Mouse (Mus musculus): ENCODE data around the gene Naif1. TPM values are rescaled to one million over a fixed set of nuclear protein-coding genes. Genes with fewer than 3 reads are reported as not detected.

Naif1 gene
- polyA plus RNA-seq, 1 experiment from 2014 or later, result 5.6 TPM

GRCm38 (mm10) chr2:32418430-32419151, 31.7 kb upstream of the Naif1 start:
- no peak overlapping the region for H3K9ac ChIP-seq
- no peak overlapping the region for H3K27ac ChIP-seq
- no peak overlapping the region for H3K4me2 ChIP-seq
- no peak overlapping the region for H3K4me3 ChIP-seq
- no peaks in the 10 kb centered on the region for H3K27me3 ChIP-seq
- H3K4me1 ChIP-seq, result peaks cover 19% of the 10 kb centered on the region
- no peak for ATAC-seq (ENCODE audit: insufficient number of reproducible peaks, low FRiP score, low TSS enrichment, low read depth)
- WGBS, result 79% methylated on average over 12 of the region's 12 CpGs
- no peaks in the 10 kb centered on the region for H3K9me3 ChIP-seq
- peaks cover 73% of the 10 kb centered on the region for H3K36me3 ChIP-seq

GRCm38 (mm10) chr2:32419359-32419758, 30.9 kb upstream of the Naif1 start:
- no peak overlapping the region for H3K4me3 ChIP-seq
- no peaks in the 10 kb centered on the region for H3K27me3 ChIP-seq
- H3K9ac ChIP-seq, result no peak overlapping the region
- no peak overlapping the region for H3K4me2 ChIP-seq
- ATAC-seq (ENCODE audit: insufficient number of reproducible peaks, low FRiP score, low TSS enrichment, low read depth), result no peak
- H3K9me3 ChIP-seq, result no peaks in the 10 kb centered on the region
- peaks cover 66% of the 10 kb centered on the region for H3K36me3 ChIP-seq
- no peak overlapping the region for H3K27ac ChIP-seq
- WGBS, result 86% methylated on average over 3 of the region's 3 CpGs
- peaks cover 27% of the 10 kb centered on the region for H3K4me1 ChIP-seq

DNA sequence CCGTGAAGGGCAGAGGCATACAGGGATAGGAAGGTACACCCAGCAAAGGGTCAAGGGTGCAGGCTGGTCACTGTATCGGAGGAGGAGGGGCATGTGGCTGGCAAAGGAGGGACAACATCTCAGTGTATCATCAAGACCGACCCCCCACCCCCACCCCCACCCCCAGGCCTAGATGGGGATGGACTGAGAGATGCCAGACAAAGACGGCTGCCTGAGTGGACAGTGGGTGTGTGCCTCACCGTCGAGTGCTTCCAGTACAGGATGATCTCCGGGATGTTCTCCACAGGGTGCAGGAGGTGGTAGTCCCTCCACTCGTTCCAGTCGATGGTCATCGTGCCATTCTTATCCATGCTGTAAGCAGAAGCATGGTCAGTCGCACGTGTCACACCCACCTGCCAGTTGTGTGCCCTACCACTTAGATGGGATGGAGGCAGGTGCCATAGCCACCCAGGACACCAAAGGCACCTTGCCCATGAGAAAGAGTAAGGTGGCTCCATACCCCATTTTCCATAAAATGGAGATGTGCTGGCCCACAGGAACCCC, 30.1 kb upstream of the Naif1 start:
- H3K27ac ChIP-seq, result no peak overlapping the region
- no peaks in the 10 kb centered on the region for H3K27me3 ChIP-seq
- WGBS, result 90% methylated on average over 12 of the region's 12 CpGs
- H3K36me3 ChIP-seq, result peaks cover 60% of the 10 kb centered on the region
- no peak overlapping the region for H3K4me3 ChIP-seq
- no peak overlapping the region for H3K4me2 ChIP-seq
- peaks cover 34% of the 10 kb centered on the region for H3K4me1 ChIP-seq
- no peaks in the 10 kb centered on the region for H3K9me3 ChIP-seq
- no peak overlapping the region for H3K9ac ChIP-seq
- no peak for ATAC-seq (ENCODE audit: insufficient number of reproducible peaks, low FRiP score, low TSS enrichment, low read depth)

- 84% methylated on average over 6 of the region's 6 CpGs for WGBS
- no peak overlapping the region for H3K27ac ChIP-seq
These were observed 29.6 kb upstream of the Naif1 start for GRCm38 (mm10) chr2:32420647-32421046.

GRCm38 (mm10) chr2:32421851-32422251, 28.4 kb upstream of the Naif1 start:
- no peak overlapping the region for H3K4me3 ChIP-seq
- peaks cover 41% of the 10 kb centered on the region for H3K4me1 ChIP-seq
- no peaks in the 10 kb centered on the region for H3K27me3 ChIP-seq
- no peaks in the 10 kb centered on the region for H3K9me3 ChIP-seq
- peaks cover 43% of the 10 kb centered on the region for H3K36me3 ChIP-seq
- ATAC-seq (ENCODE audit: insufficient number of reproducible peaks, low FRiP score, low TSS enrichment, low read depth), result no peak
- WGBS, result 91% methylated on average over 6 of the region's 6 CpGs
- no peak overlapping the region for H3K9ac ChIP-seq
- H3K27ac ChIP-seq, result no peak overlapping the region
- no peak overlapping the region for H3K4me2 ChIP-seq

More at GRCm38 (mm10) chr2:32420647-32421046, 29.6 kb upstream of the Naif1 start:
- no peak overlapping the region for H3K4me3 ChIP-seq
- peaks cover 55% of the 10 kb centered on the region for H3K36me3 ChIP-seq
- no peaks in the 10 kb centered on the region for H3K9me3 ChIP-seq
- H3K4me1 ChIP-seq, result peaks cover 38% of the 10 kb centered on the region
- no peaks in the 10 kb centered on the region for H3K27me3 ChIP-seq
- no peak overlapping the region for H3K4me2 ChIP-seq
- no peak overlapping the region for H3K9ac ChIP-seq
- ATAC-seq (ENCODE audit: insufficient number of reproducible peaks, low FRiP score, low TSS enrichment, low read depth), result no peak

DNA sequence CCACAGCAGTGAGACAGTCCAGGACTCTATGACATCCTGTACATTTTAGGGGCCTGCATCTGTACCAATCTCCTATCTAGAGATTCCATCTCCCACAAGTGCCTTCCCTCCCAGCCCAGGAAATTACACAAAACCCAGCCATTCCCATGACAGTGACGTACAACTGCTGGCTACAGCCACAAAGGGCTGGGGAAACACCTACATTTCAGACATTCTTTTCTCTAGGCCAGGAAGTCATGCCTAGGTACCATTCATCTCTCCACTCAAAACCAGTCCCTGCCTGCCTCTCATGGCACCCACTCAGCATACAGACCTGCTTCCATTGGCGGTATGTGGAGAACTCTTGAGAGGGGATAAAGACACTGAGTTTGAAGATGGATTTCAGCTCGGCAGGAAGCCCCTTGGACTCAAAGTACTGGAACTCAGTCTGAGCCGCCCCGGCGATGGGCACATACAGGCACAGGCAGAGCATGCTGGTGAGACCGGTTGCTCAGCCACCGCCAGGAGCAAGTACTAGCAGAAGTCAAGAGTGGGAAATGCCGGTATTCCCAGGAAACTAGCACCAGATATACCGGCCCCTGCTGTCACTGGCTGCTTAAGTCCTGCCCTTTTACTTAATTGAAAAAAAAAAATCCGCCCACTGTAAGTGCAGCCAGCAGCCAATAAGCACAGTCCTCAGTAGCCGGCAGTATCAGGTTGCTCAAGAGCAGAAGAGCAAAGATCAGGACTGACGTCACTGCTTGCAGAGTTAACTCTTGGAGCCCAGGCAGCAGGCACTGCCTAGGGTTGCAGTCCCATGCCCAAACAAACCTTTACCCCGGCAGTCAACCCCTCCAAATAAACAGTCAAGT, 26.6 kb upstream of the Naif1 start:
- peaks cover 24% of the 10 kb centered on the region for H3K36me3 ChIP-seq
- H3K27ac ChIP-seq, result peak overlapping the region; percentile 89
- H3K9ac ChIP-seq, result peak overlapping the region; percentile 10; the same call in 1 of the 2 replicates
- H3K4me2 ChIP-seq, result peak overlapping the region; percentile 80
- peaks cover 56% of the 10 kb centered on the region for H3K4me1 ChIP-seq
- peak; percentile 85 for ATAC-seq (ENCODE audit: insufficient number of reproducible peaks, low FRiP score, low TSS enrichment, low read depth)
- no peaks in the 10 kb centered on the region for H3K9me3 ChIP-seq
- H3K27me3 ChIP-seq, result no peaks in the 10 kb centered on the region
- 3% methylated on average over 14 of the region's 14 CpGs for WGBS
- peak overlapping the region; percentile 42 for H3K4me3 ChIP-seq

DNA sequence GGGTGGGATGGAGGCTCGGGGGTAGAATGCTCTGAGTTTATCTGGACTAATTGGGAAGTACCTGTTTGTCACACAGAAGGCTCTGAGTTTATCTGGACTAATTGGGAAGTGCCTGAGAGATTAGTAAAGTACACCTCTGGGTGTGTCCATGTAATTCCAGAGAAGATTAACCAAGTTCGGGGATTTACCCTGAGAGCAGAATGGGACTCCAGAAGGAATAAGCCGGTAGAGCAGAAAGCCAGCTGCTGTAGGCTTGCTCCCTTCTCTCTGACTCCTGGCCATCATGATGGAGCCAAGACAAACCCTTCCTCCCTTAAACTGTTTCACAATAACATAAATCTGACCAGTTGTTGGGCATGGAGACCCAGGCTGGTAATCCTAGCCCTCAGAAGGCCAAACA, 25.5 kb upstream of the Naif1 start:
- Histone ChIP-seq H3K27me3 (no peaks in the 10 kb centered on the region), H3K9me3 (no peaks in the 10 kb centered on the region), H3K4me2 (no peak overlapping the region), H3K9ac (no peak overlapping the region), H3K36me3 (peaks cover 13% of the 10 kb centered on the region), H3K27ac (peak overlapping the region; percentile 89), H3K4me1 (peaks cover 66% of the 10 kb centered on the region), H3K4me3 (no peak overlapping the region)
- no peak for ATAC-seq (ENCODE audit: insufficient number of reproducible peaks, low FRiP score, low TSS enrichment, low read depth)
- WGBS, result 38% methylated on average over 3 of the region's 3 CpGs

- H3K27ac ChIP-seq, result 0 out of 2 replicates have a peak overlapping the region, but pooled peaks have one; percentile 89
- H3K4me1 ChIP-seq, result peaks cover 73% of the 10 kb centered on the region
- WGBS, result 68% methylated on average over 5 of the region's 5 CpGs
- H3K4me3 ChIP-seq, result no peak overlapping the region
- H3K36me3 ChIP-seq, result peaks cover 5% of the 10 kb centered on the region
- no peak overlapping the region for H3K4me2 ChIP-seq
- H3K9me3 ChIP-seq, result no peaks in the 10 kb centered on the region
- ATAC-seq (ENCODE audit: insufficient number of reproducible peaks, low FRiP score, low TSS enrichment, low read depth), result no peak
- H3K27me3 ChIP-seq, result no peaks in the 10 kb centered on the region
- no peak overlapping the region for H3K9ac ChIP-seq
These were observed 24.7 kb upstream of the Naif1 start for GRCm38 (mm10) chr2:32425568-32425967.

GRCm38 (mm10) chr2:32426141-32426540, 24.1 kb upstream of the Naif1 start:
- peak overlapping the region; percentile 17; the same call in 1 of the 2 replicates for H3K27ac ChIP-seq
- 92% methylated on average over 1 of the region's 1 CpGs for WGBS
- ATAC-seq (ENCODE audit: insufficient number of reproducible peaks, low FRiP score, low TSS enrichment, low read depth), result no peak
- peaks cover 77% of the 10 kb centered on the region for H3K4me1 ChIP-seq
- no peak overlapping the region for H3K4me2 ChIP-seq
- H3K9ac ChIP-seq, result no peak overlapping the region
- H3K36me3 ChIP-seq, result no peaks in the 10 kb centered on the region; the same call in 1 of the 2 replicates
- H3K27me3 ChIP-seq, result no peaks in the 10 kb centered on the region
- H3K9me3 ChIP-seq, result no peaks in the 10 kb centered on the region
- no peak overlapping the region for H3K4me3 ChIP-seq

DNA sequence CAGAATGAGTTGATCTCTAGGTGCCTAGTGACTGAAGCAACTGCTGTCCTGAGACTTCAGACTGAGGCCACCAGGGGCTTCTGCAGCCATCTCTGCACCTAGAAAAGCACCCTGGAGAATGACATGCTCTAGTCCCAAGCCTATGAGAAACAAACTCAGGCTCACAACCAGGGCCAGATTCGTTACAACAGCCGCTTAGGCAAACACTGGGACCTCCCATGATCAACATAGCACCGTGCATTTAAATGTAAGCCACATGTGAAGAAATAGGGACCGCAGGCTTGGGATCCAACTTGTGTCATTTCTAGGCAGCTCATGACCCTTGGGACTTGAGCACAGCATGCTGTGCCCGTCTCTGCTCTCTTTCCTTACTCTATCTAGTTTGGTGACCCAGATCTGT, 22.5 kb upstream of the Naif1 start:
- peak overlapping the region; percentile 84 for H3K27ac ChIP-seq

GRCm38 (mm10) chr2:32428262-32428722, 22.0 kb upstream of the Naif1 start:
- peak overlapping the region; percentile 84 for H3K27ac ChIP-seq
- H3K27me3 ChIP-seq, result no peaks in the 10 kb centered on the region
- H3K4me3 ChIP-seq, result peak overlapping the region; percentile 10; the same call in 1 of the 2 replicates
- H3K4me2 ChIP-seq, result peak overlapping the region; percentile 33
- no peak overlapping the region for H3K9ac ChIP-seq
- 25% methylated on average over 8 of the region's 8 CpGs for WGBS
- peak; percentile 77 for ATAC-seq (ENCODE audit: insufficient number of reproducible peaks, low FRiP score, low TSS enrichment, low read depth)
- H3K36me3 ChIP-seq, result no peaks in the 10 kb centered on the region
- no peaks in the 10 kb centered on the region for H3K9me3 ChIP-seq
- H3K4me1 ChIP-seq, result peaks cover 67% of the 10 kb centered on the region

More for the DNA sequence above, 22.5 kb upstream of the Naif1 start:
- H3K4me3 ChIP-seq, result no peak overlapping the region
- H3K4me1 ChIP-seq, result peaks cover 72% of the 10 kb centered on the region
- H3K9ac ChIP-seq, result no peak overlapping the region
- 56% methylated on average over 5 of the region's 5 CpGs for WGBS
- ATAC-seq (ENCODE audit: insufficient number of reproducible peaks, low FRiP score, low TSS enrichment, low read depth), result no peak
- peak overlapping the region; percentile 33; the same call in 1 of the 2 replicates for H3K4me2 ChIP-seq
- no peaks in the 10 kb centered on the region for H3K27me3 ChIP-seq
- no peaks in the 10 kb centered on the region for H3K36me3 ChIP-seq
- H3K9me3 ChIP-seq, result no peaks in the 10 kb centered on the region
